Mouse (Mus musculus) cerebellum, adult 9-10 months (tissue): Measurements from ENCODE around the gene Ostm1.

Source experiments
- DNase-seq: peaks from one replicate; pipeline ENCODE4 v3.0.0; 2022

Gene Ostm1

DNA sequence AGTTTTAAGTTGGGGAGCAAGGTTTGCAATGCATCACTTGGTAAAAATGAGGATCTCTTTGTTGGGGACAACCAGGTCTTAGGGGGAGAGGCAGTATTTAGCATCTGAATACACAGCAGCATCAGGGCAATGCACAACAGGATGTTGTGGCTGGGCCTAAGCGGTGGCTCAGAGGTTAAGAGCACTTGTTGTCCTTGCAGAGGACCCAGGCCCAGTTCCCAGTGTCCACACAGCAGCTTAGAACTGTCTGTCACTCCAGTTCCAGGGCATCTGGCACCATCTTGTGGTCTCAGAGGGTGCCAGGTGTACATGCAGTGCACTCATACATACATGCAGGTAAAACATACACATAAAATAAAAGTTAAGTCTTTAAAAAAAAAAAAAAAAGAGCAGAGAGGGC is 106.1 kb downstream of the Ostm1 start:
- no peak for DNase-seq

DNA sequence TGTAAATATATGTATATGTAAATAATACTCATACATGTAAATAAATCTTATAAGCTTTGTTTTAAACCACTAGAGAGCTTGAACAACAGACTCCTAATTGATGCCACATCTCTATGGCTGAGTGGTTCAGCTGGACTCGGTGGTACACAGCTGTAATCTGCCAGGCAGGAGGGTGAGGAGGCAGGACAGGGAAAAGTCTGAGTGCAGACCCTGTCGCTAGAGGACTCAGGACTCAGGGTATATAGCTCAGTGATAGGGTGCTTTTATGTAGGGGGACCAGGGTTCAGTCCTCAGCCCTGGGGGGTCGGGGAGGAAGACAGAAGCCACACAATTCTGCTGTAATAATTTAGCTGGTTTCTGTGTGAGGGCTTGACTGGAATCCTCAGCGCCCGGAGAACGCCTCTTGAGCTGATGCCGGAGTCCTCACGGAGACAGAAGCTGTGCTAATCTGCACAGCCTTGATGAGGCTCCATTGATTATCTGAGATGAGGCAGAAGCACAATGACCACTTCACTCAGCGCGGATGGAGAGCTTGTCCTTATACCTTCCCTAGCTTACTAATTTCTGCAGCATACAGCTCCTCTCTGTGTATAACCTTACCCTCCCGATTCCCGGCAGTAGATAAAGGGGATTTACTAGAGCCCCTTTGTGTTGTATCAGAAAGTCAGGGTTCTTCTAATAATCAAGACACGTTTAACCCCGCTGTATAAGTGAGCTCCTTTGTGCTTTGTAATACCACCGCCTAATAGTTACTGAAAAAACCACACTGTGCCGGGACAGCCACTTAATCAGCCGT is 106.8 kb downstream of the Ostm1 start:
- no peak for DNase-seq

DNA sequence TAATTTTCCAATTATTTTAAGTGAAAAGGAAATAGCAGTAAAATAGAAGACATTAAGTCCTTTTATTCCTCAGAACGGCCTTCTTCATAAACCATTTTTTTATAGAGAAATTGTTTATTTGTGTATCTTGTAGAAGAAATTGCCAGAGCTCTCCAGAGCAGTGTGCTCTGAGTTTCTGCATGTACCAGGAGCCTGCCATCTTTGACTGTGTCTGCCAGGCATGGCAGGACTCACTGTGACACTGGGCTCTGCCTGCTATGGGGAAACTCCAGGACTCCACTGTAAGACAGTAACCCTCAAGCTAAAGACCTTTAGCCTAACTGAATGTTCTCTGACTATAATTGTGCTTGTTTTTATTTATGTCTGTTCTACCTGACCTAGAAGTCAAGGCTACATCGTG is 107.4 kb downstream of the Ostm1 start:
- DNase-seq = no peak

DNA sequence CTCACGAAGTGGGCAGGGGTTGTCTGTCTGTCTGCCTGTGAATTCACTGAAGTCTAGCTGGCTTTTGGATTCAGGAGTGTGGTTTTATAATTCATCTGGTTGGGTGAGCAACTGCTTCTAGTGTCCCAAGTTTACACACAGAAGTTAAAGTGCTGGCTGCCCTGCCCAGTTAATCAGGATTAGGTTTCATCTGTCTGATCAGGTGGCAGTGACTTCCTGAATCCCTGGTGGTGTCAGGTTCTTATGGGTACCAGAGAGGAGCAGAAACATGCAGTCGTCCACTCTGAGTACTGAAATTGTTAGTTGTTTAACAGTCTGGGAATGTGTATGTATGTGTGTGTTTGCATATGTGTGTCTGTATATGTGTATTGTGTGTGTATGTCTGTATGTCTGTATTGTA is 108.5 kb downstream of the Ostm1 start:
- no peak for DNase-seq

DNA sequence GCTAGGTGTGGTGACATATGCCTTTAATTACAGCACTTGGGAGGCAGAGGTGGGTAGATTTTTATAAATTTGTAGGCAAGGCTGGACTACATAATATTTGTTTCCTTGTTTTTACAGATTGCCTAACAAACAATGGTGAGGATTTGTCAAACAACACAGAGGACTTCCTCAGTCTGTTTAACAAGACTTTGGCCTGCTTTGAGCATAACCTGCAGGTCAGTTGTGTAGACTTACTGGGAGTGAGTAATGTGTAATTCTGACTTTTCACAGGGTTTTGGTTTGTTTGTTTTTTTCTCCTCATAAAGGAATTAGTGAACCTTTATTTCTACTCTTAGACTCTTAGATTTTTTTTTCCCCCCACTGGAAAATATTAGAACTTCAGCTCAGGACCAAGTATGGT is 109.2 kb downstream of the Ostm1 start:
- no peak for DNase-seq

DNA sequence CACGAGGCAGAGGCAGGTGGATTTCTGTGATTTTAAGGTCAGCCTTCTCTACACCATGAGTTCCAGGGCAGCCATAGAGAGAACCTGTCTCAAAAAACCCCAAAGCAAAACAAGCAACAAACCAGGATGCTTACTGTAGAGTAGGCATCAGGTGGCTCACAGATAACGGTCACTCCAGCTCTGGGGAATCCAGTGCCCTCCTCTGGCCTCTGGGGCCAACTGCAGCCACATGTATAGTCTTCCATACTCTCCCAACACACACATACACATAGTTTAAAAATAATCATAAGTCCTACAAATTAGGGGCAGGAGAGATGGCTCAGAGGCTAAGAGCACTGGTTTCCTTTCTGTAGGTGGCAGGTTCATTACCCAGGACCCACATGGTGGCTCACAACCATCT is 109.9 kb downstream of the Ostm1 start:
- no peak for DNase-seq

DNA sequence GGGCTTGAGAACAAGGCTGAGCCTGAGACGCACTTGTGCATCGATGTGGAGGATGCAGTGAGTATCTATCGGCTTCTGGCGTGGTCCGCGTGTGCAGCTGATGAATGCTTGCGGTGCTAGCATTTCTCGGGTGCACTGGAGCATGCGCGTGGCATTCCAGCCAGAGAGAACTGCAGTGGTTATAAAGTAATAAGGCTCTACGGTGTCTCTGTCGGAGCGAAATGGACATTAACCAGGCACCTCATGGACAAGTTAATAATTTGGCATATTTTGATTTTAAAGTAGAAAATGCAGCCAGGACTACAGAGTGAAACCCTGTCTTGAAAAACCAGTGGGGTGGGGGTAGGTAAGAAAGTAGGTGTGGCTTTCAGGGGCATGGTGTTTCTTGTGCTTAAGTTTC is 112.7 kb downstream of the Ostm1 start:
- DNase-seq = no peak

DNA sequence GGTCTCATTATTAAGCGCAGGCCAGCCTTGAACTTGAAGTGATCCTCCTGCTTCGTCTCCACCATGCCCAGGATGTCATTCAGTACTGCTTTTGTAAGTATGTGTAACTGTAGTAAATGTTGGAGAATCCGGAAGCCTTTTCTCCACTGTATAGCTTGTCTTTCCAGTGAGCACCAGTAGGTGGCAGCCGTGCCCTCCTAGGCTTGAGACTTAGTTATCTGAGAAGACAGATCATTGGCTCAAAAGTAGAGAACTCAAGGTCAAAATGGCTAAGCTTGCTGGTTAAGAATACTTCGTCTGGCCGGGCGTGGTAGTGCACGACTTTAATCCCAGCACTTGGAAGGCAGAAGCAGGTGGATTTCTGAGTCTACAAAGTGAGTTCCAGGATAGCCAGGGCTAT is 113.4 kb downstream of the Ostm1 start:
- peak; percentile 62 for DNase-seq

DNA sequence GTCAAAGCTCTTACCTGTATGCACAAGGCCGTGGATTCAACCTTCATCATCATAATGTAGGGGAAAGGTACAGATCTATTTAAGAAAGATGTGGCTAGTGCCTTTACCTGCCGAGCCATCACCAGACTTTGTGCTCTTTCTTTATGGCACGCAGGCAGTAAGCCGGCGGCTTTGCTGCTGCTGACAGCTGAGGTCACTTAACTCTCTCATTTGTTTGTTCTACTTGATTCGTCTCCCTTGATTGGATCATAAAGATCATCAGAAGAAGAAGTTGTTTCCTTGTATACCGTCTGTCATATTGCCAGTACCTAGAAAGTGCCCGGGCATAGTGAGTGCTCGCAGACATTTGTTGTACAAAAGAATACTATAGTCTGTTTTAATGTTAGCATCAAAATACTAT is 114.8 kb downstream of the Ostm1 start:
- no peak for DNase-seq

DNA sequence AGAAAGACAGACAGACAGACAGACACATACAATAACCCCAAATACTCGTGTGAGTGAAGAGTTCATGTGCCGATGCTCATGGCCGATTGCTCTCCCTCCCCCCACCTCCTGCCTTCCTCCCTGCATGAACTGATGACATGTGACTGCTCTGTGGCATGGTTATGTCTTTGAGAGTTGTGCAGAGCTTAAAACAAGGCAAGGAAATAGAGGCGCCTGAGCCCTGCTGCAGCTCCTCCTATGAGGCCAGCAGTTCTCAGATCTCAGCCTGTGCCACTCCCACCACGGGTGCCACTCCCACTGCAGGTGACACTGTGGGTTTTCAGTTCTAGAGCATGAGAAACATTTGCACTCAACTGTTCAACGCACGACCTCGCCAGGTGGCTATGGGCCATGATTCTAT is 115.4 kb downstream of the Ostm1 start:
- no peak for DNase-seq

DNA sequence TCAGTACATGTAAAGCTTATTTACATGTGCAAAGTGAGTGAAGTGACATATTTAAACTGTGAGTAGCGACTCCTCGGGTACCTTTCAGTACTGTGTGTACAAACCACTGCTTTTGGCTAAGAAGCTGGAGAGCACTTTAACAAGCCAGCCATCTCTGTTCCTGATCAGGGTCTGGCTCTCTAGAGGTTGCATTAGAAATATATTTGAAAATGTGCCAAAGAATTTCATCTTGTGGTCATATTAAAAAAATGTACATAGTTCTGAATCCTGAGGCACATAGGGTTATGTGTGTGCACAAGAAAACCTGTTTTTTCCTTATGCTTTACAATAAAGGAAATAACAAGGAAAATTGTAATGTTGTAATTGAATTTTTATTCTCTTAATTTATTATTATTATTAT is 118.5 kb downstream of the Ostm1 start:
- no peak for DNase-seq

DNA sequence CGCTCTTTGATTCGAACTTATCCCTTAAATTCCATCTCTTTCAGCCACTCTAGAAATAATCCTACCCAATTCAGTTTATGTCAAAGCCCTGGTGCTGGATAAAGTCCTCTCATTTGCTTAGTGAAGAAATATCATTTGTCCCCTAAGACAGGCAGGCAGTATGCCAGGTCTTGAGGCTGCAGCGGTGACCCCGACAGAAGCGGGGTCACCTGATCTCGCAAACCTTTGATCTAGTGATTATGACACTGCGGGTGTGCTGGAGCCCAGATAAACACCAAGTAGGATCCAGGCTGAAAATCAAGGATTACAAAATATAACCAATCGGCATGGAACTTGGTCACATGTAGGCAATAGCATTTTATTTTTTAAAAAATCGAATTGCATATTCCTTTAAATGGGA is 131.1 kb downstream of the Ostm1 start:
- no peak for DNase-seq

DNA sequence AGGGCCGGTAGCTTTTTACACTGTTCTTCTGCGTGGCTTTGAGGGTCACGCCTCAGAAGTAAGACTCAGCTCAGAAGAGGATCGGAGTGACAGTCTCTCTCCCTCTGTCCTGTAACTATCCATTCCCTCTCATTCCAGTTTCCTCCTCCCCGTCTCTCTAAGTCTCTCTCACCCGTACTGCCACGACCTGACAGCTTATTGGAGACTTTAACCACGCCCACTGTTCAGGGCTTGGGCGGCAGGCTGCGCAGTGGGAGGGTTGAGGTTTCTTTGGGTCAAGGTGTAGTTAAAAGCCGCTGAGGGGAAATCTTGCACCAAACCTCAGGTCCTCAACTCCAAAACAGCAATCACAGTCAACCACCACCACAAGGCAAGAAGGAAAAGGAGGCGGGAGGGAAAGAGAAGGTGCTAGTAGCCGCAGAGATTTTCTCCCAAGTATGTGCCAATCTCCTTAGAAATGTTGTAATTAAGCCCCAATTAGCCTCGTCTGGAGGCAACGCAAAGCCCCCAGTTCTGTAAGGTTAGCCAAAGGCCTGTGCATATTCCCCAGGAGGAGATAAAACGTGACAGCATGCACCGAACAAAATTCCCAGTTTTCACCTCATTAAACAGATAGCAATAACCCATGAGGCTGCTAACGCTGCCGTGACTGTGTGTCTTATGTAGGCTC is 131.9 kb downstream of the Ostm1 start:
- DNase-seq = no peak

DNA sequence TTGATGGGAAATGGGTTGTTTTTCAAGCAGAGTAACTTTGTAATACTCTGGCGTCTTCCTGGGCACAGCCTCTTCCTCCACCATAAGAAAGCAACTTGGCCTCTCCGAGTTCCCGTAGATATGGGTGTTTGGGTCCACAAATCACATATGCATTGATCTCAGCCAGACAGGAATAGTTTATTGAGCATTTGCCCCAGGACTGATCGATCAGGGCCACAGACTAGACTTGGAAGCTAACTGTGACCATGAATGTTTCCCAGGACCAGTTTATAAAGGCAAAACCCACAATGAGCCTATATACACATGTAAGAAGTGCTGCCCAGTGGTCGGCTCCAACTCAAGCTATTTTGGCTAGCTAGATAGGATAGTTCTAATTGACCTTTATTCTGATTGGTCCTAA is 138.5 kb downstream of the Ostm1 start:
- no peak for DNase-seq

DNA sequence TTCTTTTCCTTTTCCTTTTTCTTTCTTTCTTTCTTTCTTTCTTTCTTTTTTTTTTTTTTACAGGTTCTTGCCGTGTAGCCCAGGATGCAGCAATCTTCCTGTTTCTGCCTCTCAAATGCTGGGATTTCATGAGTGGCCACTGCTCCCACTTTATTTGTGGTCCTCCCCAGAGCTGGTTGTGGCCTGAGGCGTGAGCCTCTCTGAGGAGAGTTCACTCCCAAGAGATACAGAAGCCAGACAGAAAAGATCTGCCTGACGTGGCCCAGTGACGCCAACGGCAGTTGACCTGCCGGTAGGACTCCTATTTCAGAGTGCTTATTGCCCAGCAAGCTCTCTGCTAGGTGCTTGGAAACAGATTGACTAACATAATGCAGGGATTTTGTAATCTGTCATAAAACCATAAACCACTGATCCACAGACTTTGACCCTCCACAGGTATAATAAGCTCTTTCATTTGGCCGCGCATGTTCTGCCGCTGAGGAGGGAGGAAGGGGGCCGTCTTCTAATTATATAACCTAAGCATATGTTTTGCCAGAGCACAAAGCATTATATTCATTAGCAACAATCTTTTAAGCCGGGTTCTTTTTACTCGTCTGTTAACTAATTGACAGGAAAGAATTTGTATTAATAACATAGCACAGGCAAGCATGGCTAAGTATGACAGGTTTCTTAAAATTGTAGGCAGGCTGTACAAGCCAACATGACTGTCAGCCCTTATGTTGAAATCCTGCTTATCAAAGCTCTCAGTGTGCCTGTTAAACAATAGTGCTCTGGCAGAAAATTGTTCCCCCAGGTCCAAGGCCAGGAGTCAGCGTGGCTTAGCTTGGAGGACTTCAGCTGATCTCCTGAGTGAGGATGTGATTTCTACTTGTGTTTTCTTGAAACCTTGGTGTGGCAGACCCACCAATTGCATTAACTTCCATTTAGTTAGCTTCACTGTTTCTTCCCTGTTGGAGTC is 139.9 kb downstream of the Ostm1 start:
- DNase-seq = no peak

DNA sequence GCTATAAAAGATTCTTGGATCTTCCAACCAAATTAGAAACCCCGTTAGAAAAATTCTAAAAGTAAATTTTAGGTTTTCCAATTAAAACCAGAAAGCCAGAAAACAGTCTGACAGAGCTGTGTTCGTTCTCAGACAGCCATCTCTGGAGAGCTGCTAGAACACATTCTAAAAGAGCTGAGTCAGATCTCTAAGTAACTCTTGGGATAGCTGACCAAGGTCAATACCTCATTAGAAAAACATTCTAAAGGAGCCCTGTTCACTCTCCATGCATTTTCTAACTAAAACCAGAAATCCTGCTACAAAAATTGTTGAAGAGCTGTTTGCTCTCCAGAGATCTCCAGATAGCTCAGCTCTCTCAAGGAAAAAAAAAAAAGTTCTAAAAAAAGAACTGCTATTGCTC is 146.0 kb downstream of the Ostm1 start:
- no peak for DNase-seq

DNA sequence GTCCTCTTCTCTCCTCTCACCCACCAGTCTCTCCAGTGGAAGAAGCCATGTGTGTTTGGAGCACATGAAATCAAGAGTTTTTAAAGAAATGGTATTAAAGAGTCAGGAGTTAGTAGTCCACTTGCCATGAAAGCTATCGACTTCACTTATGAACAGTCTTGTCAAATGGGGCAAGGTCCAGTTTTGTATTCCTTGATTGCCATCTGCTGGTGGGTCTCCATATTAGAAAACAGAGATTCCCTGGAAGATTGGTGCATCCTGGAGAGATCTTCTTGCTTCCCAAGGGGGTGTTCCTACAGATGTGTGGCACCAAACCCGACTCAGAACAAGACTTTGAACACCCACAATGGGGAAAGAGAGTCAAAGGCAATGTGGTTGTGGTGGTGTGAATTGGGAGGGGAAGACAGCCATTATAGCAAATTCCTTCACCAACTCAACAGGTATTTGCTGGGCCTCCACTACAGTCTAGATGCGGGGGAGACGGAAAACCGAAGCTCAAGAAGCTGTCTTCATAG is 151.0 kb downstream of the Ostm1 start:
- DNase-seq = peak; percentile 15

DNA sequence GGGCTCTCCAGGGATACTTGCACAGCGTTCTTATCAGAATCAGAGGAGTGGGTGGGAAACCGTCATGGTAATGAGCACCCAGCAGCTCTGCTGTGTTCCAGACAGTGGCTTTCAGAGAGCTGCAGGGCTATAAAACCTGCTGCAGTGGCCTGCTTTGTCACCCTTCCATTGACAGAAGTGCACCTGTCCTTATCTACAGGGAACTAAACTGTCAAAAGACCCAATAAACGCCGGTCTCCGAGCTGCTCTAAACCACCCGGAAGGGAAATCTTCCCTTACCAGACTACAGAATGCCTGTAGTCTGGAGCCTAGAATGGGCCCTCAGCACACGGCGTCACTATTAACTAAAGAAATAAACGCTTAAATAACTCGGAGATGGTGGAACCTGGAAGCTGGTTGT is 168.2 kb downstream of the Ostm1 start:
- DNase-seq = no peak
